Mouse (Mus musculus): Measurements from ENCODE around the gene Ube2c.

Gene Ube2c

DNA sequence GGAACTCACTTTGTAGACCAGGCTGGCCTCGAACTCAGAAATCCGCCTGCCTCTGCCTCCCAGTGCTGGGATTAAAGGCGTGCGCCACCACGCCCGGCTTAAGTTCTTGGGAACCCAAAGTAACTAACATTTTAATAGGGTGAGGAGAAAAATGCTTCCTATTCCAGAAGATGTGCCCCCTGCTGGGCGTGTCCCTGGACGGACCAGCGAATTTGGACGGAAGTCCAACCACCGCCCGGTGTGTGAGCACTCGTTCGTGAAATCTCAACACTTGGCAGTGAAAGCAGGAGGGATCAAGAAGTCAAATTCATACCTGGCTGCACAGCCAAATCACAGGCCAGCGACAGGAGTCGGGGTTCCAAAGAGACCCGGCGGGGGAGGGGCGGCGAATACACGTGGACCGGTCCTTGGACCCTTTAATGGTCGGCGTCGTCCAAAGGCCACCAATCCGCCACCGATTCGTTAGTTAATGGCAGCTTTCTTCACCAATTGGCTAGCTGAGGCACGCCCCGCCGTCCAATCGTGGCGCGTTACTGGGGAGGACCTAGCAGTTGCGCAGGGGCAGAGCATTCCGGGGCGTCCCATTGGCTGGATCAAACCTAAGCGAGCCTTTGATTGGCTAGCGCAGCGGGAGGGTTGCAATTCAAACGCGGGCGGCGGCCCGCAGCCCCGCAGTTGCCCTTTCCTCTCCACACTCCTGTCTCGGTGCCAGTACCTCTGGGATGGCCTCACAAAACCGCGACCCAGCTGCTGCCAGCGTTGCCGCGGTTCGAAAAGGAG is at the start of gene Ube2c:
Gene Ube2c, plus strand, starts transcription at position 641 of the 780 bp plus-strand sequence.
- peak; percentile 96 to 97 for DNase-seq (ENCODE audit: low spot score in 2 of 2)

DNA sequence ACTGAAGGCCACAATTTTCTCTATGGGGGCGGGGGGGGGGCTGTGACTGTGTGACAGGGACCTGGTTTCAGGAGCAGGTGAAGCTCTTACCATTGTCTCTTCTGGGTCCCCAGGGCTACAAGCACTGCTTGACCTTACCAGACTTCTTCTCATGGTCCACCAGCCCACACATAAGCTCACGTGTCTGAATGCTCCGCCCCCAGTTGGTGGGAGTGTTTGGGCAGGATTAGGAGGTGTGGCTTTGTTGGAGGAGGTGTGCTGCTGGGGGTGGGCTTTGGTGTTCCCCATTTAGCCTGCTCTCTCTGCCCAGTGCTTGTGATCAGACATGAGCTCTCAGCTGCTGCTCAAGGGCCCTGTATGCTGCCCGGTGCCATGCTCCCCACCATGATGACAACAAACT is 46.4 kb upstream of the Ube2c start:
- DNase-seq (ENCODE audit: low spot score in 2 of 2), result no peak

DNA sequence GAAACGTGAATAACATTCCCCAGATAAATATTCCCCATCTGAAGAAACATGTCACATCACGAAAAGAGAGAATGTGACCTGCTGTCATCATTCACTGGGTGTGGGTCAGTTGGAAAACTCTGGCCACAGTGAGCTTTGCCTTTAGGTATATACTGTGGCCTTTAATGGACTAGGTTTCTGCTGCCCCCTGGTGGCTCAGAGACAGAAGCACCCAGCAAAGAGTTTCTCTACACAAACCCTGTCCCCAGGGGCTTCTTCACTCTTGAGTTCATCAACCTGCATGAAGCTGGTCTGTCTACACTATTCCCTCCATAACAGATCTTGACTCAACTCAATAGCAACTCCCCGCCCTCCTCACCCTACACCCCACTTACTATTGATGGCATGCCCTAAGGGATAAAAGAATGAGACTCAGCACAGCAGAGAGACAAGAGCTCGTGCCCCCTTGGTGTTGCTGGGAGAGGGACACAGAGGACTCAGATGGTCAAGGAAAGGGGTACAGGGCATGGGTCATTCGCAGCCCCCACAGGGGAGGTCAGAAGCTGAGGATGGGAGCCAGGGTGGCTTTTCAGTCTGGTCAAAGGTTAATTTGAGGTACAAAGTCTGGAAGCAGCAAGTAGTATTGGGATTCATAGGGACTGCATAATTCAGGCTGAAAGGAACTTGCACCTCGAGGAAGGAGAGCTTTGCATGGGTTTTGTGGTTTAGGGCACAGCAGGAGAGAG is 43.6 kb upstream of the Ube2c start:
- DNase-seq (ENCODE audit: low spot score in 2 of 2), result peak; percentile 17 to 18

DNA sequence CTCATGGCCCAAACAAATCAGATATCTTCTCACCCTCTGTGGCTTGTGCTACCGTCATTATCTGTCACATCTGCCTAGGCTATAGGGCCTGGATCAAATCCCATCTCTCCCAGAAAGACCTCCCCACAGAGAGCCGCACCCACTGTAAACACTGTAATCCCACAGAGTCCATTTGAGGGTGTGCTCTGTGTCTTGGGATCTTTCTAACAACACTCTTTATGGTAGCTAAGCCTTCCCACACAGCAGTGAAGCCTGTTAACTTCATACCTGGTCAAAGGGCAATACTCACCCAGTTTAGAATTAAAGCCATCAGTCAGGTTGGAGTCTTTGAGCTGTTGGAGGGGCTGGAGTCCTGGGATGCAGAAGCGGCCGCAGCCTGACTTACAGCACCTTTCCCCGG is 38.0 kb upstream of the Ube2c start:
- no peak for DNase-seq (ENCODE audit: low spot score in 2 of 2)

DNA sequence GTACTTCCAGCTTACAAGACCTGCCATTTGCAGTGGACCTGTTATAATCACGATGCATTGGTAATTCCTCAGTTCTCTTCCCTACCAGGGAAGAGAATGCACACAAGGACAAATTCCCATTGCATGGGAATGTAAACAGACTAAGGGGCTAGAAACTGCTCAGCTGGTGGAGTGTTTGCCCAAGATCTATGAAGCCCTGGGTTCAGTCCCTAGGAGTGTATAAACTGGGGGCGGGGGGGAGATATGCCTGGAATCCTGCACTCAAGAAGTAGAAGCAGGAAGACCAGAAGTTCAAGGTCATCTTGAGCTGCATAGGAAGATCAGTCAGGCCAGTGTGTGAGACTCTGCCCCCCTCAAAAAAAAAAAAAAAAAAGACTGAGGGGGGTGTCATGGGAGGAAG is 36.4 kb upstream of the Ube2c start:
- no peak for DNase-seq (ENCODE audit: low spot score in 2 of 2)

DNA sequence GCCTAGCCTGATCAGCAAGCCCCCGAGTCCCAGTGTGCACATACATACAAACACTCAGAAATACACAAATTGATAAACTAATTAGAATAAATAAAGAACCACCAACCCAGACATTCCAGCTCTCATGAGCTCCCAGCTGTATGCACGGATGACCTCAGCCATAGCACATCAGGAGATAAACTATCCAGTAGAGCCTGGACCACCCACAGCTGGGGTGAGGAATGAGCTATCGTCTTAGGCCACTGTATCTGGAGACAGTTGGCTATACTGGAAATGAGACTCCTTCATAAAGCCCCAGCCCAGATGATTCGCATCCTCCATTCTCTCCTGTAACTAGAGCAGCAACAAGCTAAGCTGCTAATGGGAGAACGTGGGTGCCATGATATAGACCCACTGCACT is 34.9 kb upstream of the Ube2c start:
- no peak for DNase-seq (ENCODE audit: low spot score in 2 of 2)

DNA sequence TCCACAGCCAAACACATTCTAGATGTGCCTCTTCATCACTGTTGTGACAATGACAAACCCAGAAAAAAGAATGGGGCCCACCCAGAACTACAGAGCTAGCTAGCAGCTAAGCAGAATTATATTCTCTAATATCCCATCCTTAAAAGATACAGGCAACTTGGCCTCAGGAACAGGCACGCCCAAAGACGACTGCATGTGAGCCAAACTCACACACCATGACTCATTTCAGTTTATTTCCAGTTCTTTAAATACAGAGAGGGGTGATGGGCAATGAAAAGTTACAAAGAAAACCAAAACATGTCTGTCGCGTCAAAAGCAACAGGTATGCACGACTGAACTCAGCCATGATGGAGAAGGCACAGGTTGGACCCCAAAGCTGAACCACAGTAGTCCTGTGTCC is 34.3 kb upstream of the Ube2c start:
- DNase-seq (ENCODE audit: low spot score in 2 of 2), result no peak

DNA sequence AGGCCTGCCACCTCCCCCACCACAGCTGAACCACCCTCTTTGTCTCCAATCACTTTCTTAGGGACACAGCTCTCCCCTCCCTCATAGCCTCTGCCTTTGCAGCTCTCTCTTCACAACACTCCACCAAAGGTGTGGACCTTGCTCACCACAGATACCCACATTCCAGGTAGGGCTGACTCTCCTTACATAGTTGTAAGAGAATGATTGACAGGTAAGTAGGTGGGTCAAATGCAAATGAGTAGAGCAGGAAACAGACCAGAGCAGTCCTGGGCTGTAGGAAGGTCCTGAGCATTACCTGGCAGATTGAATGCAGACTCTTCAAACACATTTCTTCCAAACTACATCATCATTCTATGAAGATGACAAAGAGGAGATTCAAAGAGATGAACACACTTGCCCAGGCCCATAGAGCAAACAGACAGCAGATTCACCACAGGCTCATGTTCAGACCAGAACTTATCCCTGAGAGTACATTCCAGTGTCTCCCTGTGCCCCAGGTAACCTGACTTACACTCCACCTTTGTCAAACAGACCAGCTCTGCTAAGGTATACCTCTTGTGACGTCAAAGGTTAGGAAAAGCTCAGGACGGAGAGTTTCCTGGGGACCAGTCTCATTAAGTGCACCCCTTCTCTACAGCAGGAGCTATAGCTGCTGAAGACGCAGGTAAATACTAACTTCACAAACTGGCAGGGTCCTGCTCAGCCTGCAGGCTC is 32.2 kb upstream of the Ube2c start:
- DNase-seq (ENCODE audit: low spot score in 2 of 2), result no peak

DNA sequence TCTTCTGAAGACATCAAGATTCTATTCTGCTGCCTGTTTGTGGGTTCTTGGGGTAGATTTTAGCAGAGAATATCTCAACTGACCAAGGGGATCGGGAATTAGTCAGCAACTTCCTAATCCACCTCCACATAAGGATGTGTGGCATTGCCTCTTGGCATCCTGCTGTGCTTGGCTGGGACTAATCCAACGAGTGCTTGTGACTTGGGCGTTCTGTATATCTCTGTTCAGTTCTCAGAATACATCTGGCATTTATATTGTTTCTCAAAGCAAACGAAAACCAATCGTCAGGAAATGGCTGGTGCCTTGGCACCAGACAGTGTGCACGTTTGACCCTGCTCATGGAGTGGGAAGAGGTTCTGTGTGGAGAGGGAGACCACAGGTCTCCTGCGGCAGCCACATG is 29.8 kb upstream of the Ube2c start:
- no peak for DNase-seq (ENCODE audit: low spot score in 2 of 2)

DNA sequence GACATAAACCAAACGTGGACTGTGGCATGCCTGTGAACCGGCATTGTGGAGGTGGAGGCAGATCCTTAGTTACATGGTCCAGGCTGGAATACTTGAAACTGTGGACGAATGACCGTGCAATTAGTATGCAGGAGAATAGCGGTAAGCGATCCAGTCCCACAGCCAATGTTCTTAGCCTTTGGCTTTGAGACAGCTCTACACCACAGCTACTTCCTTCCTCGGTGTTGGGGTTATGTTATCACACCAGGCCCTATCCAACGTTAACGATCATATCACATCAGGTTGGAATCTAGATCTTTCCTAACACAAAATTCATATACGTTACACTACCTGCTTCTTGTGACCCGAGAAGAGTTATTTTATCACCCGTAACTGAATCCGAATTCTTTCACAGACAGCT is 24.7 kb upstream of the Ube2c start:
- no peak for DNase-seq (ENCODE audit: low spot score in 2 of 2)

DNA sequence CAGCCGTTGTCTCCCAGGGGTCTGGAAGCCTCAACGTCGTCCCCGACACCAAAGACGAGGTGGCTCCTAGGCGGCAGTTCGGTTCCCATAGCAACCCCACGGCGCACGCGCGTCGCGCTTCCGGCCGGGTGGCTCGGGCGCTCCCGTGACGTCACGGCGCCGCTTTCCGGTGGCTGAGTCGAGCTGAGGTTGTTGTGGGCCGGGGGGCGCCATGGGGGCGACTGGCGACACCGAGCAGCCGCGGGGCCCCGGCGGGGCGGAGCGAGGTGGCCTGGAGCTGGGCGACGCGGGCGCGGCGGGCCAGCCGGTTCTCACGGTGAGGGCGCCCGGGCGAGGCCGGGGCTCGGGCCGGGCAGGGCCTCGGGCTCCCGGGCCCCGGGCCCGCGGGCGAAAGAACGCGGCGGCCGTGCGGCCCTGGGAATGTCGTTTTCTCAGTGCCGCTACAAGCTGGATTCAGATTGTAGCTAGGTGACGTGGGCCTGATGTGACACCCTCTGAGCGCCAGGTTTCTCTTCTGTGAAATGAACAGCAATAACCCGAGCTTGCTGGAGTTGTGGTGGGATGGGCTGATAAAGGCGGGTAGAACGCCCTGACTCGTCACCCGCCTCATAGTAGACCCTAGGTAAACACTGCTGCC is 23.7 kb upstream of the Ube2c start, which contains the start of the genes Wfdc3 and Dnttip1:
Gene Wfdc3, minus strand, starts transcription at position 89 of the 637 bp plus-strand sequence.
Gene Dnttip1, plus strand, starts transcription at position 141 of the 637 bp plus-strand sequence.
- peak; percentile 90 to 92 for DNase-seq (ENCODE audit: low spot score in 2 of 2)

DNA sequence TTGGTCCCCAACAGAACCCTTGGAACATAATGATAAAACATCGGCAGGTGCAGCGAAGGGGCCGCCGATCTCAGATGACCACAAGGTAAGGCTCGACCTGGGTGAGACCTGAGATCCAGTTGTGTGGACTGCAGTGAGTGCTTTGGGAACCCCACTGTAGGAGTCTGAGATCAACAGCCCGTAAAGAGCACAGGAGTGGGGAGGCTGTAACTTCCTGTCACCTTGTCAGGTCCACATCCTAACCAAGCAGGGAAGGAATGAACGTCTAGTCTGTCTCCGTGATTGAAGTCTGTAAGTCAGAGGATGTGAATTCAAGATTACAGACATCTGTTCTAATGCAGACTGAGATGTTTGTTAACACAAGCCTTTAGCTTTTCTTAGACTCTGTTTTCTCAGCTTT is 23.0 kb upstream of the Ube2c start:
- DNase-seq (ENCODE audit: low spot score in 2 of 2), result no peak

DNA sequence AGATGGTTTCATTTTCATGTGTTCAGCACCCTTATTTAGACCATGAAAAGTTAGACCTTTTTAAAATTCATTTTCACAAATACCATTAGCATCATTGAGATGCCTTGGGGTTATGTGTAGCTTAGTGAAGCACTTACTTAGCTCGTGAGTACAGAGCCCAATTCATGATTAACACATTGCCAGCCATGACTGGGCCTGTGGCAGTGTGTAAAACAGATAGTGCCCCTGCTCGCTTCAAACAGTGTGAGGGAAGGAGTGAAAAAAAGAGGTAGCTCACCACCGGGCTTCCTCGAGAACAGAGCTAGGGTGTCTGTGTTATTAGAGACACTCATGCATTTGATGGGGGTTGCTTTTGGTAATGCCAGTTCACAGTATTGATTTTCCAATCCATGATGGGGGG is 21.5 kb upstream of the Ube2c start:
- DNase-seq (ENCODE audit: low spot score in 2 of 2), result no peak

DNA sequence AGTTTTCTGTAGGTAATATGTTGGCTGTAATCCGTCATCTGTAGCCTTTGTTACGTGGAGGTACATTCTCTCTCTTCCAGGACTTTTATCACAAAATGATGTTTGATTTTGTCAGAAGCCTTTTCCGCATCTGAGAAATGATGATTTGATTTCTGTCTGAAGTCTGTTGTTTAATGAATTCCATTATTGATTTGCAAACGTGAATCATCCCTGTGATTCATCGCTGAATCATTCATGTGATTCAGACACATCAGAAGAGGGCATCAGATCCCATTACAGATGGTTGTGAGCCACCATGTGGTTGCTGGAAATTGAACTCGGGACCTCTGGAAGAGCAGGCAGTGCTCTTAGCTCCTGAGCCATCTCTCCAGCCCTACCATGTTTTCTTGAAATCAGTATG is 20.7 kb upstream of the Ube2c start:
- DNase-seq (ENCODE audit: low spot score in 2 of 2), result no peak

DNA sequence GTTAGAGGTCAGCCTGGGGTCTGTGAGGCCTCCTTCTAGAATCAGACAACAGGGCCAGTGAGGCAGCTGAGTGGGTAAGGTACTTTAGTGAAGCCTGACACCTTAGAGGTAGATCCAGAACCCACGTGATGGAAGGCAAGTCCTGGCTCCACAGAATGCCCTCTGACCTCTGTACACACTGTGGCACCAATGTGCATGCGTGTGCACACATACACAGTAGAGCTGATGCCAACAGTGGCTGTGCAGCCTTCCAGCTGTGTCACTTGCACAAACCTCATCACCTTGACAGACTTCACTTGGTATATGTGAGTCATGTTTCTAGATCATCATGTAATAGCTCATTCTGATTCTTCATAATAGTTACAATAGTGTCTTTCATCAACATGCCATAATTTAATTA is 17.2 kb upstream of the Ube2c start:
- no peak for DNase-seq (ENCODE audit: low spot score in 2 of 2)

DNA sequence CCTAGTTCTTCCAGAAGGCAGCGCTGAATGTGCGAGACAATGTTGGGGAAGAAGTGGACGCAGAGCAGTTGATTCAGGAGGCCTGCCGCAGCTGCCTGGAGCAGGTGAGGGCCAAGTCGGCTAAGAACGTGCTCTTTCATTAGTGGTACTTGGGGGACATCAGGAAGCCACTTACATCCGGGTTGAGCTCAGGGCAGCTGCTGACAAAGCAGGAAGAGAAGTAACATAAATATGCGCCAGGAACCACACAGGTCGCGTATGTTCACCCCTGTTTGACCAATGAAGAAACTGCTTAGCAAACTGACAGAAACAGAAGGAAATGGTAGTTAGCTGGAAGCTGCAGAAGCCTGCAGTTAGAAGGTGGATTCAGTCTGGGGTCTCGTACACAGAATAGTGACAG is 15.6 kb upstream of the Ube2c start:
- DNase-seq (ENCODE audit: low spot score in 2 of 2), result no peak

DNA sequence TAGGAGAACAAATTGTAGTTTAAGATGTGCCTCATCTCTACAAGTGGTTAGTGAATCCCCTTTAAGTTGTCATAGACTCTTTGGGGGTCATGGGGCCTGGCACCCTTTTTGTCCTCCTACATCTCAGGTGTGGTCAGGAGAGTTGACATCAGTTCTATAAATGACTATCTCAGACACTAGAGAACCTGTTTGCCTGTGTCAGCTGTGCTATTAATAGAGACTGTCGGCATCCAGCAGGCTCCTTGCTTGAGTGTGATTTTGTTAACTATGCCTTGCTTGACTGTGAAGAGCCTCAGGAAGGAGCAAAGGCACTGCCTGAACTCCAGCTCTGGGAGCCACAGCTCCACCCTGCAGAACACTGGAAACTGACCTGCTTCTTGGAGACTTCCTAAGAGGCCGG is 14.9 kb upstream of the Ube2c start:
- DNase-seq (ENCODE audit: low spot score in 2 of 2), result no peak

DNA sequence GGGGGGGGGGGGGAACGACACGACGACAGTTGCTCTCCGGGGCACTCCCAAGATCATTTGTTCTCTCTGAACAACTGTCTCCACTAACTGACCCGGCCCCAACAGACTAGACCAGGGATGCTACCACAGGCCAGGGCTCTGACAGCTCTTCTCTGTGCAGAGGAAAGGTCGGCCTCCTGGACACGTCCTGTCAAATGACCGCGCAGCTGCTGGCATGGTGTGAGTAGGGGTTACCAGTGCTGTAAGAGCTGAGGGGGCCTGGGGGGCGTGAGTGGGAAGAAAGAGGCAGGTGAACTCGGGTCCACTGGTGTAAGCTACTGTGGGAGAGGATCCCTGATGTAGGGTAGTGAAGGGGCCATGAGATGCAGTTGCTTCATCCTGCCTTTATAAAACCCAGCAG is 11.9 kb upstream of the Ube2c start:
- no peak for DNase-seq (ENCODE audit: low spot score in 2 of 2)

DNA sequence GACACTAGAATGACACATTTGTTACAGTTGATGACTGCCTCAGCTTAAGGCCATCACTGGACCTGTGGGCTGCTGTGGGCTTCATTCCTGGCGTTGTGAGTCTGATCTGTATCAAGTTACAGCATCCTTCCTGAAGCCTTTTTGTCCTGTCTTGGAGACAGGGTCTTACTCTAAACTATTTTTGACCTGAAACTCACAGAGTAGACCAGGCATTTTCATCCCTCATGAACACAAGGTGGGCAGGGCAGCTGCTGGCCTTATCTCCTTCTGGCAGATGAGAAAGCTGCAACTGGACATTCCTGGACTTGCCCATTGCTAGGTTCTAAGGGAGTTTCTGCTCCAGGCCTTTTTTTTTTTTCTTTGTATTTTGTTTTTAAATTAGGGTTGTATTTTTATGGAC is 11.0 kb upstream of the Ube2c start:
- DNase-seq (ENCODE audit: low spot score in 2 of 2), result no peak

DNA sequence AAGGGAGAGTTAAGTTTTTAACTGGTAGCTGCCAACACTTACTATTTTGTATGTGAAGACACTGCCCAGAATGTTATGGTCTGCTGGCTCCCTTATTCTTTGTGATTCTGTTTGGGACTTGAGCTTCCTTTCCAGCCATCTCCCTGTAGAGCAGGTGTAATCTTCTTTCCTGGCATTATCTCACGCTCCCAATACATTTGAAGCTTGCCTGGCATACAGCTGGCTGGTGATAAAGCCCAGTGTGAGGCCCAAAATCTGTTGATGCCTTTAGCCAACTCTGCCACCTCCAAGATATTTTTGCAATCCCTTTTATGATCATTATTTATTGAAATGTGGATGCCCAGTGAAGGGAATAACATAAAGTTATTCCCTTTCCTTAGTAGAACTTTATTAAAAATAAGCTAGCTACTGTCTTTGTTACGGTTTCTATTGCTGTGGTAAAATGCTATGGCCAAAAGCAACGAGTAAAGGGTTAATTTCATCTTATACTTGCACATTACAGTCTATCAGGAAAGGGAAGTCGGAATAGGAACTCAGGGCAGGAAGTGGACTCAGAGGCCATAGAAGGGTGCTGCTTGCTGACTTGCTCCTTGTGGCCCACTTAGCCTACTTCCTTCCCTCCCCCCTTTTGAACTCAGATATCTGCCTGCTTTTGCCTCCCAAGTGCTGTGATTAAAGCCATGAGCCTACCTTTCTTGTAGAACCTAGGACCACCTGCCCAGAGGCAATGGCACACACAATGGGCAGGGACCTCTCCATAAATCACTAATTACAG is 9.5 kb upstream of the Ube2c start:
- no peak for DNase-seq (ENCODE audit: low spot score in 2 of 2)

DNA sequence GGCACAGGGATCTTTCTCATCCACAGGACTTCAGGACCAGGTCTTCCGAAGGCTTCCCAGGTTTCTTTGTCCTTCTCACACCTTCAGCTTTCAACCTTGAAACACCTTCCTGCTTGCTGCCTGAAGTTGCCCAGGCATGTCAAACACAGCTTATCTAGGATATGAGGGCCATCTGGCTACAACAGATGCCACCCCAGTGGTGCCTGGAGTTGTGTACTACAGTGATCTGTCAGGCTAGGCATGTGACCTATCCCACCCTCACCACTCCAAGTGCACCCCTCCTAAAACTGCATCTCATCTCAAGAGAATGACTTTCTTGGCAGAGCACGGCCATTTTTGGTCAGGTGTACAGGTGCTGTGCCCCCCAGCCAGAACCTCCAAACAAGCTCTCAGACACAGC is 8.2 kb upstream of the Ube2c start:
- DNase-seq (ENCODE audit: low spot score in 2 of 2), result no peak

All from right cerebral cortex, postnatal 36 days (tissue).